Mouse (Mus musculus): ENCODE measurements at regions not wholly inside any gene's neighbourhood (a gene's known extent, or its start where the extent isn't known, plus 50 kb on each side); places are given as distances from the start of the nearest gene placed in this dataset.

DNA sequence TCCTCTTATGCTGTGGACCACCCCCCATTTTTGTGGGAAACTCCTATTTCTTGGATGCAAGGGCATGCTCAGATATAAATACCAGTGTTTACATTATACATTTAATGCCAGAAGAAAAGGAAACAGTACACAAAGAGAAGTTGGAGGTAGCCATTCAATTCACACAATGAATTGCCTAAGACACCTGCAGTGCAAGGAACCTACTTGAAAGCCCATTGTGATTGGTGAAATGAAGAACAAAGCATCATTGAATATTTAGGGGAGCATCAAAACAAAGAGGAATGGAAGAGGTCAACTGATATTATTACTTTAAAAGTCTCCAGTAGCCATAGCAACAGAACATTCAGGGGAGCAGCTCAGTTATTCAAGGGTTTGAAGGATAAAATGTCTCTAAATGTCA, 193.7 kb upstream of the Kcnj16 start:
- H3K79me2 ChIP-seq (ENCODE audit: control insufficient read depth, insufficient read depth) = no peaks in the 10 kb centered on the region
- H3ac ChIP-seq (ENCODE audit: control insufficient read depth, insufficient read length, low read depth) = no peak overlapping the region
- no peaks in the 10 kb centered on the region for H3K79me3 ChIP-seq (ENCODE audit: low read depth)
- no peaks in the 10 kb centered on the region for H3K36me3 ChIP-seq (ENCODE audit: control insufficient read depth, insufficient read depth)
- no peak for TF ChIP-seq CEBPB (IDR thresholded peaks at IDR 0.05; ENCODE audit: low read depth)
- TF ChIP-seq FOSL1 (IDR thresholded peaks at IDR 0.05; ENCODE audit: insufficient read depth, low read length, poor library complexity, severe bottlenecking) = no peak
- TF ChIP-seq MYOD1 (IDR thresholded peaks at IDR 0.05; ENCODE audit: control insufficient read depth, insufficient read length, low read depth) = no peak
- TF ChIP-seq USF1 (IDR thresholded peaks at IDR 0.05; ENCODE audit: low read depth) = no peak
- no peak for TF ChIP-seq MAX (IDR thresholded peaks at IDR 0.05)
- no peak overlapping the region for H3K4me3 ChIP-seq (ENCODE audit: insufficient read depth, poor library complexity, severe bottlenecking)
- H3K27me3 ChIP-seq (ENCODE audit: control insufficient read depth, insufficient read depth, insufficient read length) = no peaks in the 10 kb centered on the region

DNA sequence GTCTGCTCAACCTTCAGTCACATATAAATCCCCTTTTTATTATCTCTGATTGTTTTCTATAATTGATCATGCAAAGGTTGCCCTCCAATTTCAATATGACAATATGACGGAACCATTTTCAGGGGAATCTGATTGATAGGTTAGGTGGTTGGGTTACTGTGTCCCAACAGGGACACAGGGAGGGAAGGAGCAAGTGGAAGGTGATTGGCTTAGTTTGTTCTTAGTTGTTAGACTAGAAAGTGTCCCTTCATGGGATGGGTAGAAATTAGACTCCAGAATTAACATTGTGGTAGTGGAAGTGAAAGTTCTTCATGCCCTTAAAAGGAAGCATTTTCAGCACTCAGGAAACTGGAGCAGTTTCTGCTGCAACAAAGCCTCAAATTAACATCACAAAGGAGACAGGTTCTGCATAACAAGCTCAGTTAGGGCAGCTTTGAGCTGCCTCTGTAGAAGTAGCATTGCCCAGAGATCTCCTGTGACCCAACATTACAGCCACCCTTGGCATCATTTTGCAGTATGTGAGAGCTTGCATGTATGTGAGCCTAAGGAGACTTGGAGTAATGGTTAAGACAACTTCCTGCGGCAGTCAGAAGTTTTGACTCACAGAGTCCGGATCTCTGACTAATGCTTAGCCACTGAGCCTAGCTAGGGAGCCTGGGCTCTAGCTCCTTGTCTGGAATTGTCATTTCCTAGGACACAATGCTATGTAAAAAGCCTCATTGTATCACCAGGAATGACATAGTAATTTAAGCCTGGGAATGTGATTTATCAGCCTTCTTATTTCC, 186.1 kb upstream of the Kcnj16 start:
- no peak for TF ChIP-seq MYOG (IDR thresholded peaks at IDR 0.05; ENCODE audit: control insufficient read depth, extremely low read depth, insufficient read length)
- TF ChIP-seq CTCF (IDR thresholded peaks at IDR 0.05; ENCODE audit: control insufficient read depth, insufficient read depth, insufficient read length) = no peak
- TF ChIP-seq USF1 (IDR thresholded peaks at IDR 0.05; ENCODE audit: low read depth) = no peak
- no peak for TF ChIP-seq MAX (IDR thresholded peaks at IDR 0.05)
- Histone ChIP-seq H3K79me2 (ENCODE audit: control insufficient read depth, insufficient read depth) (no peaks in the 10 kb centered on the region), H3K36me3 (ENCODE audit: control insufficient read depth, insufficient read depth) (no peaks in the 10 kb centered on the region), H3K4me3 (ENCODE audit: insufficient read depth, poor library complexity, severe bottlenecking) (no peak overlapping the region), H3K79me3 (ENCODE audit: low read depth) (no peaks in the 10 kb centered on the region), H3K27me3 (ENCODE audit: control insufficient read depth, insufficient read depth, insufficient read length) (no peaks in the 10 kb centered on the region), H3ac (ENCODE audit: control insufficient read depth, insufficient read length, low read depth) (no peak overlapping the region)

DNA sequence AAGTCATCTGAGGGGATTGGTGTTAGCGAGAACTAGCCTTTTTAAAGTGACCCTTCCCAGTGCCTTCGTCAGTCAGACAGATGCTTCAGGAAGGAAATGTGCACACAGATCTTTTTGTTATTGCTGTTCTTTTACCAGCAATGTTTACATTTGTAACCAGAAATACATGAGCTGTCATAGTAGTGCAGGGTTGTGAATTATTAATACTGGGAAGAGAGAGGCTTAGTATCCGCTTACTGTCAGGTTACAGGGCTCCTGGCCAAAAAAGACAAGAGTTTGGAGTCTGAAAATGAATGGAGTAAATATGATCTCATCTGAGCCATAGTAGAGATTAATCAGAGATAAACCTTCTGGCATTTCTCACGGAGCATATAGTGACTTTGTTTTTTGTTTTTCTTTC, 178.3 kb upstream of the Kcnj16 start:
- Histone ChIP-seq H3K27me3 (ENCODE audit: control insufficient read depth, insufficient read depth, insufficient read length) (no peaks in the 10 kb centered on the region), H3K79me3 (ENCODE audit: low read depth) (no peaks in the 10 kb centered on the region), H3ac (ENCODE audit: control insufficient read depth, insufficient read length, low read depth) (no peak overlapping the region), H3K36me3 (ENCODE audit: control insufficient read depth, insufficient read depth) (no peaks in the 10 kb centered on the region), H3K4me3 (ENCODE audit: insufficient read depth, poor library complexity, severe bottlenecking) (no peak overlapping the region), H3K79me2 (ENCODE audit: control insufficient read depth, insufficient read depth) (no peaks in the 10 kb centered on the region)
- no peak for TF ChIP-seq USF1 (IDR thresholded peaks at IDR 0.05; ENCODE audit: low read depth)
- TF ChIP-seq CTCF (IDR thresholded peaks at IDR 0.05; ENCODE audit: control insufficient read depth, insufficient read depth, insufficient read length) = no peak
- no peak for TF ChIP-seq MAX (IDR thresholded peaks at IDR 0.05)
- no peak for TF ChIP-seq CEBPB (IDR thresholded peaks at IDR 0.05; ENCODE audit: low read depth)
- TF ChIP-seq MYOD1 (IDR thresholded peaks at IDR 0.05; ENCODE audit: control insufficient read depth, insufficient read length, low read depth) = no peak
- no peak for TF ChIP-seq MYOG (IDR thresholded peaks at IDR 0.05; ENCODE audit: control insufficient read depth, extremely low read depth, insufficient read length)
- no peak for TF ChIP-seq FOSL1 (IDR thresholded peaks at IDR 0.05; ENCODE audit: insufficient read depth, low read length, poor library complexity, severe bottlenecking)

DNA sequence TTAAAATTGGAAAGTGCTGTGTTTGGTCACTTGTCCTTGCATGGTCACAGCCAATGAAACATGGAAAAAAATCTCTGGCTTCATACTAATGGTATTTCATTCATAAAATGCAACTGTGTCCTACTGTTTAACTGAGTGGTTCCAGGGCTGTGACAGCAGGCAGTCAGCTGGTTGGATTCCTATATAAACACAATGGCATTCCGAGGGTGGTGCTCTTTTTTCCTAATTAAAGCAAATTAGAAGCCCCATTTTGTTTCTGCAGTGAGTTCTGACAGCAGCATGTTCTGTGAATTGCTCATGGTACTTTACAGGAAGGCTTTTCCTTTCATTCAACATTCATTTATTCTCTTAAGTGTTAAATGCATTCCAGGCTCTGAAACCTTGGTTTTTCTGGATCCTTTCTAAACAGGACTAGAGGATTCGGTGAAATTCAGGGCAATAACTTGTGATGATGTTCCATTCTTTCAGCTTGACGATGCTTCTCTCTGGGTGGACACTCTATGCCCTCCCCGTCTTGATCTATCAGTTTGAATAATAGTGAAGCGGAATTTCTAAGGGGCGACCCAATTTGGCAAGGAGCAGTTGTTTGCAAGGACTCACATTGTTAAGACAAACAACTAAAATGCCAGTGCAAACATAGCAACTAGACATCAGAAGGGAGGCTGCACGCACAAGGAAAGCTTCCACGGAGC, 167.8 kb upstream of the Kcnj16 start:
- H3K79me2 ChIP-seq (ENCODE audit: control insufficient read depth, insufficient read depth) = no peaks in the 10 kb centered on the region
- no peak overlapping the region for H3ac ChIP-seq (ENCODE audit: control insufficient read depth, insufficient read length, low read depth)
- no peak for TF ChIP-seq MYOD1 (IDR thresholded peaks at IDR 0.05; ENCODE audit: control insufficient read depth, insufficient read length, low read depth)
- no peak for TF ChIP-seq FOSL1 (IDR thresholded peaks at IDR 0.05; ENCODE audit: insufficient read depth, low read length, poor library complexity, severe bottlenecking)
- no peak for TF ChIP-seq MAX (IDR thresholded peaks at IDR 0.05)
- no peak for TF ChIP-seq MYOG (IDR thresholded peaks at IDR 0.05; ENCODE audit: control insufficient read depth, extremely low read depth, insufficient read length)
- TF ChIP-seq USF1 (IDR thresholded peaks at IDR 0.05; ENCODE audit: low read depth) = no peak
- no peak for TF ChIP-seq CTCF (IDR thresholded peaks at IDR 0.05; ENCODE audit: control insufficient read depth, insufficient read depth, insufficient read length)
- no peaks in the 10 kb centered on the region for H3K27me3 ChIP-seq (ENCODE audit: control insufficient read depth, insufficient read depth, insufficient read length)
- H3K4me3 ChIP-seq (ENCODE audit: insufficient read depth, poor library complexity, severe bottlenecking) = no peak overlapping the region
- H3K79me3 ChIP-seq (ENCODE audit: low read depth) = no peaks in the 10 kb centered on the region
- H3K36me3 ChIP-seq (ENCODE audit: control insufficient read depth, insufficient read depth) = no peaks in the 10 kb centered on the region

DNA sequence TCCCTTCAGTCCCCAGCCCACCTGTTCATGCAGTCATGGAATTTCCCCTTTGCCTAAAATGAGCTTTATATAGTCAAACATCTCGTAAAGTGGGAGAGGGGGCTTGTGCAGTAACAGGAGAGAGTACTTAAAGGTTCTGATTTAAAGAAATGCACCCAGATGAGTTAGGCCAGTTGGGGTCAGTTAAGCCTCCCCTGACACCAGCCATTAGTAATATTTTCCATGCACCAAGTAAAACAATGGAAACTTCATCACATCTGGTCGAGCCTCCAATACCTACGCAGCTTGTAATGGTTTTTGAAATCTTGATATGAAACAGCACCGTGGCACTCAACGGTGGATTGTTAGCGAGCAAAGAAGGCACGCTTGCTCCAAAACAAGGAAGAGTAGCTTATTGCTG, 165.8 kb upstream of the Kcnj16 start:
- Histone ChIP-seq H3K4me3 (ENCODE audit: insufficient read depth, poor library complexity, severe bottlenecking) (no peak overlapping the region), H3K36me3 (ENCODE audit: control insufficient read depth, insufficient read depth) (no peaks in the 10 kb centered on the region), H3K27me3 (ENCODE audit: control insufficient read depth, insufficient read depth, insufficient read length) (no peaks in the 10 kb centered on the region), H3K79me2 (ENCODE audit: control insufficient read depth, insufficient read depth) (no peaks in the 10 kb centered on the region), H3ac (ENCODE audit: control insufficient read depth, insufficient read length, low read depth) (no peak overlapping the region), H3K79me3 (ENCODE audit: low read depth) (no peaks in the 10 kb centered on the region)
- no peak for TF ChIP-seq MAX (IDR thresholded peaks at IDR 0.05)
- TF ChIP-seq MYOD1 (IDR thresholded peaks at IDR 0.05; ENCODE audit: control insufficient read depth, insufficient read length, low read depth) = no peak
- TF ChIP-seq CTCF (IDR thresholded peaks at IDR 0.05; ENCODE audit: control insufficient read depth, insufficient read depth, insufficient read length) = no peak
- no peak for TF ChIP-seq FOSL1 (IDR thresholded peaks at IDR 0.05; ENCODE audit: insufficient read depth, low read length, poor library complexity, severe bottlenecking)
- no peak for TF ChIP-seq USF1 (IDR thresholded peaks at IDR 0.05; ENCODE audit: low read depth)
- TF ChIP-seq CEBPB (IDR thresholded peaks at IDR 0.05; ENCODE audit: low read depth) = no peak
- no peak for TF ChIP-seq MYOG (IDR thresholded peaks at IDR 0.05; ENCODE audit: control insufficient read depth, extremely low read depth, insufficient read length)
